Mouse (Mus musculus): ENCODE data around the gene Ccdc28a.

The Ccdc28a gene

GRCm38 (mm10) chr10:18234560-18235401, at the start of gene Ccdc28a:
Gene Ccdc28a, minus strand, starts transcription at chr10:18234998.
- DNase-seq (ENCODE audit: extremely low read depth, insufficient read length, low spot score) = peak; percentile 88

GRCm38 (mm10) chr10:18283991-18284390, 49.2 kb upstream of the Ccdc28a start:
- no peak for DNase-seq (ENCODE audit: extremely low read depth, insufficient read length, low spot score)

GRCm38 (mm10) chr10:18276090-18276734, 41.4 kb upstream of the Ccdc28a start:
- DNase-seq (ENCODE audit: extremely low read depth, insufficient read length, low spot score) = no peak

GRCm38 (mm10) chr10:18251345-18251744, 16.5 kb upstream of the Ccdc28a start:
- DNase-seq (ENCODE audit: extremely low read depth, insufficient read length, low spot score) = no peak

GRCm38 (mm10) chr10:18243614-18244013, 8.8 kb upstream of the Ccdc28a start:
- DNase-seq (ENCODE audit: extremely low read depth, insufficient read length, low spot score) = no peak

GRCm38 (mm10) chr10:18237191-18237590, 2.4 kb upstream of the Ccdc28a start:
- DNase-seq (ENCODE audit: extremely low read depth, insufficient read length, low spot score) = peak; percentile 32

GRCm38 (mm10) chr10:18236328-18236927, 1.6 kb upstream of the Ccdc28a start:
- no peak for DNase-seq (ENCODE audit: extremely low read depth, insufficient read length, low spot score)

- DNase-seq (ENCODE audit: extremely low read depth, insufficient read length, low spot score) = no peak
Measured at GRCm38 (mm10) chr10:18235402-18235747, 577 bp upstream of the Ccdc28a start.

- DNase-seq (ENCODE audit: extremely low read depth, insufficient read length, low spot score) = no peak
Measured at GRCm38 (mm10) chr10:18233891-18234290, 907 bp downstream of the Ccdc28a start.

GRCm38 (mm10) chr10:18224386-18224785, 10.4 kb downstream of the Ccdc28a start:
- DNase-seq (ENCODE audit: extremely low read depth, insufficient read length, low spot score) = no peak

GRCm38 (mm10) chr10:18219351-18219750, 15.4 kb downstream of the Ccdc28a start:
- DNase-seq (ENCODE audit: extremely low read depth, insufficient read length, low spot score) = no peak

- no peak for DNase-seq (ENCODE audit: extremely low read depth, insufficient read length, low spot score)
Measured at GRCm38 (mm10) chr10:18214124-18214523, 20.7 kb downstream of the Ccdc28a start.

- no peak for DNase-seq (ENCODE audit: extremely low read depth, insufficient read length, low spot score)
Measured at GRCm38 (mm10) chr10:18213373-18213772, 21.4 kb downstream of the Ccdc28a start.

- DNase-seq (ENCODE audit: extremely low read depth, insufficient read length, low spot score) = peak; percentile 64
Measured at GRCm38 (mm10) chr10:18210726-18211125, 24.1 kb downstream of the Ccdc28a start, which contains the start of gene Ect2l. Gene Ect2l, minus strand, starts transcription at chr10:18210890.

- no peak for DNase-seq (ENCODE audit: extremely low read depth, insufficient read length, low spot score)
Measured at GRCm38 (mm10) chr10:18210119-18210518, 24.7 kb downstream of the Ccdc28a start.

GRCm38 (mm10) chr10:18204067-18204466, 30.7 kb downstream of the Ccdc28a start:
- DNase-seq (ENCODE audit: extremely low read depth, insufficient read length, low spot score) = no peak

GRCm38 (mm10) chr10:18202401-18202800, 32.4 kb downstream of the Ccdc28a start:
- DNase-seq (ENCODE audit: extremely low read depth, insufficient read length, low spot score) = no peak

GRCm38 (mm10) chr10:18200656-18201055, 34.1 kb downstream of the Ccdc28a start:
- no peak for DNase-seq (ENCODE audit: extremely low read depth, insufficient read length, low spot score)

- no peak for DNase-seq (ENCODE audit: extremely low read depth, insufficient read length, low spot score)
Measured at GRCm38 (mm10) chr10:18199919-18200318, 34.9 kb downstream of the Ccdc28a start.

GRCm38 (mm10) chr10:18198286-18199015, 36.3 kb downstream of the Ccdc28a start:
- no peak for DNase-seq (ENCODE audit: extremely low read depth, insufficient read length, low spot score)

Measured in 3134 (cell line).